Mouse (Mus musculus) embryonic stem cell, embryonic (primary cell): Measurements from ENCODE around the gene Gadd45g.

Source experiments
- CTCF ChIA-PET, 4 experiments: fragments of 300-600 bp in 2 of 4; fragments of 350-600 bp in 2 of 4; sonication (Branson Sonifier 250); formaldehyde crosslinking; loops; one replicate each; lab custom pipeline; 2022; ENCODE audit warnings: inconsistent platforms in 2 of 4; lab: Charles Lee
- POLR2A ChIA-PET, 4 experiments: fragments of 300-600 bp in 2 of 4; fragments of 350-600 bp in 2 of 4; sonication (Branson Sonifier 250); formaldehyde crosslinking; loops; one replicate each; lab custom pipeline; 2022; ENCODE audit warnings: antibody characterized with exemption in 4 of 4, inconsistent platforms in 1 of 4; lab: Charles Lee

Gene Gadd45g

DNA sequence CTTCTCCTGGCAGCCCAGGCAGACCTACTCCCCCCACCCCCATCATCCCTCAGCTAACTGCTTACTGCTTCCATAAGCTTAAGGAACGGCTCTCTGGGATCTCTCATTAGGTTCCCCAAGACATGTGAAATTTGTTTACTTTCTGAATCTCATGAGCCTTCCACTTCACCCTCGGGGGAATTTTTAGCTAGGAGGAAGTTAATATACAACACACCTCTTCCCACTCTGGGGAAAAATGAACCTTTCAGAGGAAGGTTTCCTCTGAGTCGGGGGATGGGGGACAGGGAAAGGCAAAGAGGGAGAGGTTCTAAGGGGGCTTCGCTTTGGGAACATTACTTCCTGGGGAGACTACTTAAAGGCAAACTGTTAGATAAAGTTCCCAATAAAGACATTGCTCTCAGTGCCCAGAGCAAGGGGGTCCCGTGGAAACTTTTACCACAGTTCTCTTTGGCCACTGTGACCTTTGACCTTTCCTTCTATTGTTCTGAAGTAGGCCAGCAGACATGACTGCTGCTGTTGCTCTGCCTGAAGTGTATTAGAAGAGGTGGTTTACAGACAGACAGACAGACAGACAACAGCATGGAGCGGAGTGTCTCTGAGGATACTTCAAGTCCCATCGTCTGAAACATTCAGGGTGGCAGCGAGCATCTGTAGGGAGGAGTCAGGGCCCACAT, 22.5 kb upstream of the Gadd45g start:
- ChIA-PET CTCF (interaction anchor here in 2 of 4 experiments (0.6 to 1.6 kb wide), 6 partner anchors 8 to 1602 kb away, joined by 3 to 6 read pairs (median 4); partner anchors contain the start of gene Secisbp2 (in 1 of the 2)), POLR2A (interaction anchor here in 2 of 4 experiments (0.5 to 1.6 kb wide), 5 partner anchors 11 to 173 kb away, joined by 3 to 5 read pairs (median 3); partner anchors contain the start of gene Secisbp2 (in 1 of the 2))

DNA sequence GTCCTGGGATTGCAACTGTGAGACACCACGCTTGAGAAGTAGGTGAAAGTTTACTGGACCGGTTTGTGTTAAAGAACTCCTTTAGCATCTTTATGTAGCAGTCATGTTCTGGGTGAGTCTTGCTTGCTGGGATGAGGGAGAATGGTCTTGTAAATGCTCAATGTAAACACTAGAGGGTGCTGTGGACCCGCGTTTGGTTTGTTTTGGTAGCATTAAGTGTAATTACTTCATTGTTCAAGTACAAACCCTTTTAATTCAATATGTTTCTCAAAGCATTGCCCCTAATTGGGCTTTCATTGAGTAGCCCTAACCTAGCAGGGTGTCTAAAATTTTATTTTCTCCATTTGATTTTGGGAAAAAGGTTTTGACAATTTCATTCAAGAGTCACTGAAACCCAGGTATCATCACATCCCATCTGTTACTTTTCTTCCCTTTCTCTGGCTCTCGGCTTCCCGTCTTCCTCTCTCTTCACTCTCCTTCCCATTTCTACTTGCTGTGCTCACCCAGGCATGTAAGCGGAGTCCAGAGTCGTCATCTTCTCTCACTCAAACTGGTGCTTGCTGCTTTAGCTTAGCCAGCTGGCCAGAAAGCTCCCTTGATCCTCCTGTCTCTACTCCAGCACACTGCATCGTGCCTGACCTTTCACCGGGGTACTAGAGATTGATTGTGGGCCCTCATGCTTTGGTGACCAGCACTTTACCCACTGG, 15.6 kb upstream of the Gadd45g start:
- ChIA-PET CTCF (interaction anchor here (0.5 to 2.9 kb wide), 28 partner anchors 7 to 821 kb away, joined by 3 to 17 read pairs (median 4); partner anchors contain the start of genes S1pr3 (in 1 of the 4) and Secisbp2 (in 1 of the 4)), POLR2A (interaction anchor here in 3 of 4 experiments (0.6 to 2.5 kb wide), 14 partner anchors 15 to 1264 kb away, joined by 3 to 12 read pairs (median 3); partner anchors contain the start of genes Cks2 (in 1 of the 3), Gadd45g (in 1 of the 3) and Secisbp2 (in 1 of the 3))

DNA sequence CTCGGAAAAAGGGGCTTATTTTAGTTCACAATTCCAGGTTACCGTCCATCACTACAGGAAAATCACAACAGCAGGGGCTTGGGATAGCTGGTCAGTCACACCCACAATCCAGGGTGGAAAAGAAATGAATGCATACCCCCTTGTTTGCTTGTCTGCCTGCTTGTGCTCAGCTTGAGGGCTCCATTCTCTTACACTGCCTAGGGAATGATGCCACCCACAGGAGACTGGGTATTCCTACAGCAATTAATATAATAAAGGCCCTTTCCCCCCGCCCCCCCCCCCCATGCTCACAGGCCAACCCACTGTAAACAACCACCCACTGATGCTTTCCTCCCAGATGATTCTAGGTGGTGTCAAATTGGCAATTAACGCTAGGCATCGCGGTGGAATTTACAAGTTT, 14.0 kb upstream of the Gadd45g start:
- CTCF ChIA-PET: interaction anchor here in 3 of 4 experiments (0.5 to 2.9 kb wide), 18 partner anchors 9 to 1357 kb away, joined by 3 to 17 read pairs (median 5); partner anchors contain the start of gene S1pr3 (in 1 of the 3)
- POLR2A ChIA-PET: interaction anchor here in 3 of 4 experiments (0.6 to 2.5 kb wide), 10 partner anchors 13 to 698 kb away, joined by 3 to 16 read pairs (median 4); partner anchors contain the start of genes Cks2 (in 1 of the 3), Diras2 (in 1 of the 3), Gadd45g (in 1 of the 3) and Secisbp2 (in 1 of the 3)

DNA sequence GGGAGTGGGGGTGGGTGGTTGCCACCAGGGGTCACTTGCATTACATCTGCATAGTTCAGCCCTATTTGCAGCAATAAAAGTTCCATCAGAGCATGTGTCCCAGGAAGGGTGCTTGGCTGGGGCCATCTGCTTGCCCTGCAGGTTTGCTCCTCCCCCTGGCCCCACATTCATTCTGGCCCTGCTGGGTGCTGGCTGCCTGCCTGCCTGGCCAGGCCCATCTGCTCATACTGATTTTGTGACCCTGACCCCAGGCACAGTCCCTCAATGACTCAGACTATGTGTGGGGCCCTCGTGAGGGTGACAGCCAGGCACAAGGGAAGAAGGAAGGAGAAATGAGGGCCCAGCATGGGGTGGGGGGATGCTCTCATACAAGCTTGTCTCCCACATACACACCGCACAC, 12.9 kb upstream of the Gadd45g start:
- ChIA-PET CTCF (interaction anchor here (0.6 to 2.9 kb wide), 7 partner anchors 68 to 795 kb away, joined by 3 to 17 read pairs (median 5); partner anchors contain the start of gene Diras2 (in 1 of the 4)), POLR2A (interaction anchor here in 2 of 4 experiments (0.6 to 1.6 kb wide), 4 partner anchors 11 to 142 kb away, joined by 3 to 4 read pairs (median 3); partner anchors contain the start of gene Gadd45g (in 1 of the 2))

DNA sequence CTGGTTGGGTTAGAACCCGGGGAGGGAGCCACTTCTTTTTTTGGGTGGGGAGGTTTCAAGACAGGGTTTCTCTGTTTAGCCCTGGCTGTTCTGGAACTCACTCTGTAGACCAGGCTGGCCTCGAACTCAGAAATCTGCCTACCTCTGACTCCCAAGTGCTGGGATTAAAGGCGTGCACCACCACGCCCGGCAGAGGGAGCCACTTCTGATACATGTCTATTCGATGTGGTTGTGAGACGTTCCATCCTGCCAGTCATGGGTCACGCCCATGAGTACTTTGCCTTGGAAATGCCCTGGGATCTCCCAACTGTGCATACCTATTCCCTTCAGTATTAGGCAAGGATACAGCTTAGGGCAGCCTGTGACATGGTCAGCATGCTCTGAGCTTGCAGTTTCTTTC, 12.5 kb upstream of the Gadd45g start:
- ChIA-PET CTCF (interaction anchor here (0.5 to 2.3 kb wide), 12 partner anchors 11 to 795 kb away, joined by 3 to 16 read pairs (median 4); partner anchors contain the start of gene Diras2 (in 1 of the 4)), POLR2A (interaction anchor here in 2 of 4 experiments (1.0 to 1.6 kb wide), 4 partner anchors 9 to 142 kb away, joined by 3 to 5 read pairs (median 4); partner anchors contain the start of gene Gadd45g (in 1 of the 2))

DNA sequence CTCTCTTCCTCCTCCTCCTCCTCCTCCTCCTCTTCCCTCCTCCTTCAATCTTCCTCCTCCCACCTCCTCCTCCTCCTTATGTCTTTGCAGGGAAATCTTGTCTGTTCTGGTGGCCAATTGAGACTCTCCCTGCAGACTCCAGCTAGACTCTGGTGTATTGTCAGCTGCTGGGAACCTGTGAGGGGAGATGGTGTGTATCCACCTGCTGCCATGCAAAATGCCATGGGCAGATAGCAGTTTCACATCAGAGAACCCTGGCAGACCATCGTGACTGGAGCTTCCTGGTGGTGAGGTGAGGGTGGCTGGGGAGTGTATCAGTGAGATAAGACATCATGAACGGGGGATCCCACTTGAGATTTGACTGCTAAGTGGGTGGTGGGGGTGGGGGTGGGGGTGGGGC, 12.0 kb upstream of the Gadd45g start:
- ChIA-PET CTCF (interaction anchor here (0.5 to 2.3 kb wide), 11 partner anchors 10 to 747 kb away, joined by 3 to 16 read pairs (median 5); partner anchors contain the start of gene Diras2 (in 1 of the 4)), POLR2A (interaction anchor here in 3 of 4 experiments (0.6 to 1.6 kb wide), 4 partner anchors 10 to 141 kb away, joined by 3 to 5 read pairs (median 4); no protein-coding TSS in a partner anchor)

DNA sequence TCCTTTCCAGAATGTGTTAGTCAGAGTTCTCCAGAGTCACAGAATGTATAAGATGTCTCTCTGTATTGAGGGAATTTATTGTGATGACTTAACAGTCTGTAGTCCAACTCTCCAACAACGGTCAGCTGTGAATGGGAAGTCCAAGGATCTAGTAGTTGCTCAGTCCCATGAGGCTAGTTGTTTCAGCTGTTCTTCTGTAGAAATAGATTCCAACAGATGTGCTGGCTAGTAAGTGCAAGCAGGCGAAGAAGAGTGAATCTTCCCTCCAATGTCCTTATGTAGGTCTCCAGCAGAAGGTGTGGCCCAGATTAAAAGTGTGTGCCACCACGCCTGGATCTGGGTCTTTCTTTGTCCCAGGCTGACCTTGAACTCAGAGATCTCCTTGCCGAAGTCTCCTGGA, 11.3 kb upstream of the Gadd45g start:
- ChIA-PET POLR2A (interaction anchor here in 3 of 4 experiments (0.6 to 1.3 kb wide), 4 partner anchors 11 to 14 kb away, joined by 3 to 5 read pairs (median 3); no protein-coding TSS in a partner anchor), CTCF (interaction anchor here in 3 of 4 experiments (0.5 to 2.3 kb wide), 3 partner anchors 143 to 418 kb away, joined by 3 to 14 read pairs (median 5); no protein-coding TSS in a partner anchor)

DNA sequence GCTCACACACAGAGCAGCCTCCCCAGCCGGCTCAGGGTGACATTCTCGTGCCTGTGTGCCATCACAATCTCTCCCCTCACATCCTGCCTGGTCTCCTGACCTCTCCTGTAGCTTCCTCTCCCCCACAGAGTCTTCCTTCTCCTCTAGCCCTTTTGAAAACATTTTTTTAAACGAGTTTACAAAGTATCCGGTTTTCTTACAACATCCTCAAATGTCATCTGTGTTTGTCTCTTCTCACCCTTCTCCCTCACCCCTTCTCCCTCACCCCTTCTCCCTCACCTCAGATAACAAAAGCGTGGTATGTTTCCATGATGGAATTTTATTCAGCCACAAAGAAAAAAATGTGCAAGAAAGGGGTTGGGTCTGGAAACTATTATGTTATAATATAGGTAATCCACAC, 9.1 kb upstream of the Gadd45g start:
- CTCF ChIA-PET: interaction anchor here in 1 of 4 experiments (0.6 to 1.4 kb wide), 2 partner anchors 186 to 416 kb away, joined by 3 to 4 read pairs; partner anchors contain the start of gene Secisbp2
- POLR2A ChIA-PET: interaction anchor here in 1 of 4 experiments (1.8 kb wide), 1 partner anchor 385 kb away, joined by 3 read pairs; no protein-coding TSS in a partner anchor

DNA sequence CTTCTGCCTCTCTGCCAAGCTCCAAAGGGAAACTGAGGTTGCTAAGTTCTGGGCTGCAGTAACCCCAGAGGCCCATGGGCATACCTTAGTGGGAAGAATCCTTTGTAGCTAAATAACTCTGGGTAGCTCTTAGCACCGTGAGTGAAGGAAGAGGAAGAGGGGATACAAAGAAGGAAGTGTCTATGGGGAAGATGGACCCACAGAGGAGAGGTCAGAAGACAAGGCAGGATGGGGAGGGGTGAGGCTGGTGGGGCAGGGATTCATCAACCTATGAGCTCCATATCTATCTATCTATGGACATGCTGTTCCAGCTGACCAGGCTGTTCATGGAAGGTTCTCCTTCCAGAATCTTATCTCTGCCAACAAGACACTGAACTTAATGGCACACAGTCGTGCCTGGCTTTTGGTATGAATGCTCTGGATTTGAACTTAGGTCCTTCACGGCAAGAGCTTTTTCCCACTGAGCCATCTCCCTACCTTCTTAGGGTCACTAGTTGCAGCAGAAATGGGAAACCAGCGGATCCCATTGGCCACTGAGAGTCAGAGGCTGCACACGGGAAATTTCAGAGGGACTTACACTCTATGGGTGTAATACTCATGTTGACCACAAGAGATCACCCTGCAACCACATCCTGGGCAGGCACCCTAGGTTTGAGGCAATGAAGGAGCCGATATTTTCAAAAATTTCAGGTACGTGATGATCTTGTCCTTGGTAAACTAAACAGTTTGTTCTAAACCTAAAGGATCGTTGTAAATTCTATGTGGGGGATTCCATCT, 7.0 kb upstream of the Gadd45g start:
- POLR2A ChIA-PET: interaction anchor here in 2 of 4 experiments (0.7 to 2.6 kb wide), 4 partner anchors 11 to 384 kb away, joined by 3 to 6 read pairs (median 3); no protein-coding TSS in a partner anchor
- CTCF ChIA-PET: interaction anchor here in 2 of 4 experiments (0.5 to 1.5 kb wide), 5 partner anchors 18 to 413 kb away, joined by 3 to 4 read pairs (median 4); no protein-coding TSS in a partner anchor

DNA sequence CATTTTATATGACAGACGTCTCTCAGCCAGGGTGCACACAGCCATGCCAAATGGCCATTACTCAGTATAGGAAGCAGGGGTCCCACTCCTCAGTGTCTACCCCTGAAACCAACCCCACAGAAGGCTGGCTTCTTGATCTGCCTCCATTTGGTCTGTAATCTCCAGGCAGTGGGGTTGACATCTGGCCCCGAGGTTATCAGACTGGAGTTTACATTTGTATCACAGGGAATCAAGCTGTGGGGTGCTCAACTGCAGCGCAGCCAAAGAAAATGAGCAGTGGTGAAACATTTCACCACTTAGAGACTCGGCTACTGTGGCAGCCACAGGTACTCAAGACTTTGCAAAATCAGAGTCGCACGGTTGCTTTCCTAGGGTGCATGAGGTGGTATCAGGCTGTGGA, 5.8 kb upstream of the Gadd45g start:
- CTCF ChIA-PET: interaction anchor here in 2 of 4 experiments (0.6 to 2.8 kb wide), 5 partner anchors 9 to 413 kb away, joined by 3 to 13 read pairs (median 4); no protein-coding TSS in a partner anchor

DNA sequence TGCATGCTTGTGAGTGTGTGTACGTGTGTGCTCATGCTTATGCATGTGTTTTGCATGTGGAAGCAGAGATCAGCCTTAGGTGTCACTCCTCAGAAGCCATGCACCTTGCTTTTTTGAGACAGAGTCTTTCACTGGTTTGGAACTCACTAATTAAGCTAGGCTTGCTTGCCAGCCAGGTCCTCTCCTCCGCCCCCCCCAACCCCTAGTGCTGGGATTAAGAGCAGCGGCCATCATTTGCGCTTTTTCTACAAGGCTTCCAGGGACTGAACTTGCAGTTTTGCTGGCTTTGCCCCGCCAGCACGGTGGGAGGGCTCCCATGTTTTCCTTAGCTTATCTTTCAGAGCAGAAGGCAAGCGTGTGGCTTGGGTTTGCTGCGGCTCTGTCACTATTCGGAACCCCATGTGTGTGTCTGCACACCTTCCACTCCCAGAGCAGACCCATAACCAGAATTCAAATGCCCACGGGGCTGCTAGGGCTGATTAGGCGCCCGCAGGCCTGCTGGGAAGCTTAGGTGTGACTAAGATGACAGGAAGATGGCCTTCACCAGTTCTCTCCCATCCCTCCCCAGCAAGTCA, 4.8 kb upstream of the Gadd45g start:
- ChIA-PET CTCF (interaction anchor here (0.6 to 2.8 kb wide), 13 partner anchors 10 to 412 kb away, joined by 3 to 13 read pairs (median 4); no protein-coding TSS in a partner anchor), POLR2A (interaction anchor here in 3 of 4 experiments (0.5 to 2.3 kb wide), 8 partner anchors 10 to 412 kb away, joined by 3 to 13 read pairs (median 3); no protein-coding TSS in a partner anchor)

More for the DNA sequence above, 5.8 kb upstream of the Gadd45g start:
- POLR2A ChIA-PET: interaction anchor here in 3 of 4 experiments (0.6 to 2.6 kb wide), 5 partner anchors 9 to 411 kb away, joined by 3 to 13 read pairs (median 6); no protein-coding TSS in a partner anchor

DNA sequence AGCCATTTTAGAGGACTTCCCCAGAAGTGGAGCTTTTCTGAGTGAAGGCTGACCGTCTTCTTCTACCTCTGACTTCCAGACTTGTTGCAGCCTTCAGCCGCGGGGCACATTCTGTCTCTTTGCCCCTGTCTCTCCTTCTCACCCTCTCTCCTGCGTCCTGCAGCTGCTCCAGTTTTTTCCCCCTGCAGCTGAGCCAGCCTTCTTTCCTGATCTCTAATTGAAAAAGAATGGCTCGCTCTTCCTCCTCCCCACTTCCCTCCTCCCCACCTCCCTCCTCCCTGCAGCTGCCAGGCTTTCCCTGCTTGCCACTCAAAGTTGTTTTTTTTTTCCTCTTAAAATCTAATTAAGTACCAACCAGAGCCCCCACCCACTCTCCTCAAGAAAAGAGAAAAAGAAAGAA, 4.3 kb upstream of the Gadd45g start:
- ChIA-PET POLR2A (interaction anchor here in 3 of 4 experiments (0.6 to 2.3 kb wide), 11 partner anchors 10 to 706 kb away, joined by 3 to 13 read pairs (median 3); no protein-coding TSS in a partner anchor), CTCF (interaction anchor here (0.6 to 2.8 kb wide), 12 partner anchors 10 to 411 kb away, joined by 3 to 13 read pairs (median 4); no protein-coding TSS in a partner anchor)

DNA sequence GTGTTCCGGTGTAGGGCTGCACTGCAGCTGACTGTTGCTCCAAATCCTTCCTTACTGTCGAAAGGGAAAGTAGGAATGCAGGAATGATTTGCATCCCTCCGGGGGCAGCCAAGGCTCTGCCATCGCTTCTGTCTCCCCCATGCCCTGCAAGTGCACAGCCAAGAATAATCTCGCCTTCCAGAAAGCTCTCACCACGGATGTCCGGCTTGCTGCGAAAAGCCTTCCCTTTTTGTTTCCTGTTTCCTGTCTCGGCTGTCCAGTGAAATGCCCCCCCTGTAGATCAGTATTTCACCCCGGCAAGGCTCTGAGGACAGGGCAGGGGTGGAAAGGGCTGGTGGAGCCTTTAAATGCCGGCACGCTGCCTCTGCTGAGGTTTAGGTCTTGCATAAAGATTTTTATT, 3.7 kb upstream of the Gadd45g start:
- ChIA-PET POLR2A (interaction anchor here (0.5 to 2.3 kb wide), 9 partner anchors 9 to 705 kb away, joined by 3 to 13 read pairs (median 3); no protein-coding TSS in a partner anchor), CTCF (interaction anchor here in 3 of 4 experiments (0.6 to 2.8 kb wide), 5 partner anchors 379 to 629 kb away, joined by 3 to 13 read pairs (median 5); no protein-coding TSS in a partner anchor)

DNA sequence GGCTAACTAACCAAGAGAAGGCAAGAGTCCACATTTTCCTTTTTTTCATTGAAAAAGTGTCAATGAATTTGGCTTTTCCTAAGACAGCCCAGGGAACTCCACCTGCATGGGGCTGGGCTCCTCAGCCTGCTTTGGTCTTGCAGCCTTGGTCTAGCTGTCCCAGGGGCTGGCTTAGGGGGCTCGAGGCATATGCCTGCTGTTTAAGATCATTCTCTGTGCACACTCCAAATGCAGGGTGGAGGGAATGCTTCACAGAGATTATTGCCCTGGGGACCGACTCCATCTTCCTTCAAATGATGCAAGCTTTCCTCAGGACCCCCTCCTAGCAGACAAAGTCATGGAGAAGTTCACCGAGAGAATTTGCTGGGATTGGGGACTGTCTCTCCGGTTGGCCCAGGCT, 3.2 kb upstream of the Gadd45g start:
- ChIA-PET POLR2A (interaction anchor here in 3 of 4 experiments (0.5 to 4.3 kb wide), 4 partner anchors 121 to 379 kb away, joined by 3 to 39 read pairs (median 4); no protein-coding TSS in a partner anchor), CTCF (interaction anchor here in 2 of 4 experiments (0.6 to 3.8 kb wide), 7 partner anchors 12 to 410 kb away, joined by 3 to 38 read pairs (median 5); no protein-coding TSS in a partner anchor)

DNA sequence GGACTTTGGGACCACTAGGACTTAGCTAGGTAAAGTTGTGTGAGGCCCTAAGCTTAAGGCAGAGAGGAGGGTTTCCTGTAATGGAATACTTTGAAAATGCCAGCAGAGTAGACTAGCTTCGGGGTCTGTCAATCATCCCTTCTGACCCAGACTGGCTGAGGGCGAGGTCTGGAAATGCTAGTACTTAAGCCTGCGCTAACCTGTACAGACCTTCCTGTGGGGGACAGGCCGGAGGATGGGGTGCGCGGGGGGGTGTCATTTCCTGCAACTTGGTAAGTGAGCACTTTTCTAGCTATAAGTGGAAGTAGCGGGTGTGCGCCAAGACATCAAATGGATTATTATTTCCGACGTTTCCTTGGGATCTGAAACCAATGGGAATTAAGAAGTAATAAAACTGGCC, 2.4 kb upstream of the Gadd45g start:
- ChIA-PET POLR2A (interaction anchor here in 3 of 4 experiments (0.6 to 7.5 kb wide), 15 partner anchors 11 to 1369 kb away, joined by 3 to 119 read pairs (median 4); no protein-coding TSS in a partner anchor), CTCF (interaction anchor here (0.6 to 3.8 kb wide), 42 partner anchors 12 to 1268 kb away, joined by 3 to 38 read pairs (median 4); partner anchors contain the start of gene Secisbp2 (in 1 of the 4))
